Mouse (Mus musculus) right cerebral cortex, postnatal 14 days (tissue): ENCODE measurements around the gene Frmd3.
"Not testable (repeated sequence)": the region's sequence is repeated elsewhere in the genome, so short reads cannot be mapped to it uniquely, and the experiment has no call there.

Source experiments
- DNase-seq: peaks from one replicate; pipeline ENCODE4 v3.0.0; 2022

Frmd3 gene

GRCm38 (mm10) chr4:74013211-74014047 is at the start of gene Frmd3:
Gene Frmd3 (plus strand): TSS chr4:74013442.
- peak; percentile 68 for DNase-seq

- DNase-seq = no peak
Measured at GRCm38 (mm10) chr4:73980454-73980853, 32.8 kb upstream of the Frmd3 start.

- DNase-seq = no peak
Measured at GRCm38 (mm10) chr4:74012277-74012676, 965 bp upstream of the Frmd3 start.

- DNase-seq = no peak
Measured at GRCm38 (mm10) chr4:74012700-74013099, 542 bp upstream of the Frmd3 start.

GRCm38 (mm10) chr4:74014048-74014500 is 832 bp downstream of the Frmd3 start:
- DNase-seq = peak; percentile 27

GRCm38 (mm10) chr4:74020084-74020483 is 6.8 kb downstream of the Frmd3 start:
- no peak for DNase-seq

GRCm38 (mm10) chr4:74043226-74043625 is 30.0 kb downstream of the Frmd3 start:
- no peak for DNase-seq

GRCm38 (mm10) chr4:74051692-74052091 is 38.5 kb downstream of the Frmd3 start:
- no peak for DNase-seq

- no peak for DNase-seq
Measured at GRCm38 (mm10) chr4:74076727-74077126, 63.5 kb downstream of the Frmd3 start.

GRCm38 (mm10) chr4:74110816-74111215 is 97.6 kb downstream of the Frmd3 start:
- no peak for DNase-seq

GRCm38 (mm10) chr4:74191528-74191927 is 178.3 kb downstream of the Frmd3 start:
- no peak for DNase-seq

- no peak for DNase-seq
Measured at GRCm38 (mm10) chr4:74201281-74201811, 188.1 kb downstream of the Frmd3 start.

- not testable (repeated sequence) for DNase-seq
Measured at GRCm38 (mm10) chr4:74221780-74222179, 208.5 kb downstream of the Frmd3 start.

- no peak for DNase-seq
Measured at GRCm38 (mm10) chr4:74222360-74222759, 209.1 kb downstream of the Frmd3 start.

GRCm38 (mm10) chr4:74224210-74224609 is 211.0 kb downstream of the Frmd3 start:
- no peak for DNase-seq

- no peak for DNase-seq
Measured at GRCm38 (mm10) chr4:74230994-74231393, 217.8 kb downstream of the Frmd3 start.

GRCm38 (mm10) chr4:74231405-74231804 is 218.2 kb downstream of the Frmd3 start:
- peak; percentile 44 for DNase-seq

- no peak for DNase-seq
Measured at GRCm38 (mm10) chr4:74233534-74233933, 220.3 kb downstream of the Frmd3 start.

- DNase-seq = no peak
Measured at GRCm38 (mm10) chr4:74242176-74242575, 228.9 kb downstream of the Frmd3 start, which contains the start of gene Kdm4c. Gene Kdm4c (plus strand): TSS chr4:74242497.
